Mouse (Mus musculus): ENCODE results near the gene Nr2f1.
"Not testable (repeated sequence)": the region's sequence is repeated elsewhere in the genome, so short reads cannot be mapped to it uniquely, and the experiment has no call there.

The Nr2f1 gene

DNA sequence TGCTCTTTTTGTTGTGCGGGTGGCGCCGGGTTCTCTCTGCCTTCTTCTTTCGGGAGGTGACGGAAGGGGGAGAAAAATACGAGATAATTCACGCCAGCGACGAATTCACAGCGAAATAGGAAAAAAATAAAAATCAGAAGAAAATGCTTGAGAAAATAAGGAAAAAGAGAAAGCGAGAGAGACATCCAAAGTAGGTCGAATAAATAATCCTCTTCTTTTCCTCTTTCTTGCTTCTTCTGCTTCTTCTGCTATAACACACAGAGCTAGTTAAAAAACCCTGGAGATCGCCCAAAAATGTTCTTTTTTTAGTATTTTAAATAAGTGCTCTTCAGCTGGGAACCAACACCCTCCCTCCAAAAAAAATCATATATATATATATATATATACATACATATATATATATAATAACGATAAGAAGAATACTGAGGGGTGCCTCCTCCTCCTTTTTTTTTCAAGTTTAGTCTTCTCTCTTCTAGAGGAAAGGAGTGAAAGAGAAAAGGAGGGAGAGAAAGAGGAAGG lies at the start of gene Nr2f1:
TSS of gene Nr2f1 (minus strand) at position 116 of the 519 bp plus-strand sequence.
- DNase-seq (ENCODE audit: low read depth, low spot score), result no peak

DNA sequence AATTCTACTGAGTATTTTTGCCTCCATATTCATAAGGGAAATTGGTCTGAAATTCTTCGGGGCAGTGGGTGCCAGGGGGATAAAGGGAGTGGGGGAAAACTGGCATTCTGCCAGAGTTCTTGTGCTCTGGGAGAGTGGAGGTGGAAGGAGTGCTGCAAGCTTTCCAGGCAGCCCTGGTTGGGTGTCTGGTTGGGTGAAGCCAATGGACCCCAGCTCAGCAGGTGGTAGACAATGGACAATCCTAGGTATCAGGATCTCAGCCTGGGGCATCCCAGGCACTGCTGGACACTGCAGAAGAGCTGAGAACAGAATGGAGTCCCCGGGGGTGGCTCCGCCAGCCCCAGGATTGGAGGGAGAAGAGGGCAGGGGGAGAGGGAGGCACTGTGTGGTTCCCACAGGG lies 22.1 kb upstream of the Nr2f1 start:
- DNase-seq (ENCODE audit: low read depth, low spot score), result no peak

DNA sequence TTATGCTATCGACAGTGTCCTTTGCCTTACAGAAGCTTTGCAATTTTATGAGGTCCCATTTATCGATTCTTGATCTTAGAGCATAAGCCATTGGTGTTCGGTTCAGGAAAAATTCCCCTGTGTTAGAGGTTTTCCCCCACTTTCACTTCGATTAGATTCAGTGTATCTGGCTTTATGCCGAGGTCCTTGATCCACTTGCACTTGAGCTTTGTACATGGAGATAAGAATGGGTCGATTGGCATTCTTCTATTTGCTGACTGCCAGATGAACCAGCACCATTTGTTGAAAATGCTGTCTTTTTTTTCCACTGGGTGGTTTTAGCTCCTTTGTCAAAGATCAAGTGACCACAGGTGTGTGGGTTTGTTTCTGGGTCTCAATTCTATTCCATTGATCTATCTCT lies 20.7 kb upstream of the Nr2f1 start:
- not testable (repeated sequence) for DNase-seq (ENCODE audit: low read depth, low spot score)

- no peak for DNase-seq (ENCODE audit: low read depth, low spot score)
These were observed 15.7 kb upstream of the Nr2f1 start for GRCm38 (mm10) chr13:78215223-78215622.

- no peak for DNase-seq (ENCODE audit: low read depth, low spot score)
These were observed 13.6 kb upstream of the Nr2f1 start for GRCm38 (mm10) chr13:78213155-78213554.

DNA sequence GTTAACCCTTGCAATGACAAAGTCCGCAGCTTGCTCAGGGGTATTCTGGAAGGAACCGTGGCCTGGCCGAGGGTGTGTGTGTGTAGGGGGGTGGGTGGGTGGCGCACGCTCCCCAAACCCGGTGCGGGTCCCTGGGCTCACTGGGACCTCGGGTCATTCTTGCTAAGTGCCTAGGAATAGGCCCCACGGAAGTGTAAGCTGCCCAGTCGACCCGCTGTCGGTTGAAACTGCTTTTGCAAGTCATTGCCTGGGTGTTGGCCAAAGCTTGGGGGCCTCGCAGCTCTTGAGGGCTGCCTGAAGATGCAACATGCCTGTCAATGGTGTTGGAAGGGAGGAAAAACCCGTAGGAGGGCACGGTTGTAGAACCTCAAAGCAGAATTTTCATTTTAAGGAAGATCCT lies 12.6 kb upstream of the Nr2f1 start:
- DNase-seq (ENCODE audit: low read depth, low spot score), result no peak

DNA sequence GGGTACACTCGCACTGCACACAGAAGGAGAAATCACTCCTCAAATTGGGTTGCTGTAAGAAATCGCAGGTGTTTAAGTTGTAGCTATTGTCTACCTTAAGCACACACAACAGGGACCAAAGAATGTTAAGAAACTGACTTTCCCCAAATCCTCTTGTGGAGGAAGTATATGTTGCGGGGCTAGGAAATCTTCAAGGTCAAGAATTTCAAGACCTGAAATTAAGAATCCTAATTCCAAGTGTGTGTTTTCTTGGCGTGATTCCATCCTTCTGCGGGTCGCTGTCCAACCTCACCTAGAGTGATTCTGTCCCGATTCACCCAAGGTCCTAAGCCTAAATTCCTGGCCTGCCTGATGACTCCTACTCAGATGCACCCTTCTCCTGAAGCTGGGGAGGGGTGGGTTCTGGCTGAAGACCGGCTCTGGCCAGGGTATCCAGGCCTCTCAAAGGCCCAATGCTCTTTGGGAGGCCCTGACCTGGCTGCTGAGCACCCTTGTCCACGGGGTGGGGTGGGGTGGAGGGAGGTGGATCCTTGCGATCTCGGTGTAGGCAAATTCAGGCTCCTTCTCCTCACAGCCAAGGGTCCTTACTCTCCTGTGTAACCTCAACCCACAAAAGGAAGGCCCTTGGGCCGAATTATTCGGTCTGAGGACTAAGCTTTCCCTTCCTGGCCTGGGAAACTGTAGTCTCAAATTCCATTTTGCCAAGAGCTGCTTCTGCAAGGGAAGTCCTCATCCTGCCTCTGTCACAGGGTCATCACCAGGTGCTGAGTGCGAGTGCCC lies 11.9 kb upstream of the Nr2f1 start:
- DNase-seq (ENCODE audit: low read depth, low spot score), result no peak

- DNase-seq (ENCODE audit: low read depth, low spot score), result no peak
These were observed 11.2 kb upstream of the Nr2f1 start for GRCm38 (mm10) chr13:78210748-78211089.

GRCm38 (mm10) chr13:78210029-78210747 lies 10.6 kb upstream of the Nr2f1 start:
- no peak for DNase-seq (ENCODE audit: low read depth, low spot score)

DNA sequence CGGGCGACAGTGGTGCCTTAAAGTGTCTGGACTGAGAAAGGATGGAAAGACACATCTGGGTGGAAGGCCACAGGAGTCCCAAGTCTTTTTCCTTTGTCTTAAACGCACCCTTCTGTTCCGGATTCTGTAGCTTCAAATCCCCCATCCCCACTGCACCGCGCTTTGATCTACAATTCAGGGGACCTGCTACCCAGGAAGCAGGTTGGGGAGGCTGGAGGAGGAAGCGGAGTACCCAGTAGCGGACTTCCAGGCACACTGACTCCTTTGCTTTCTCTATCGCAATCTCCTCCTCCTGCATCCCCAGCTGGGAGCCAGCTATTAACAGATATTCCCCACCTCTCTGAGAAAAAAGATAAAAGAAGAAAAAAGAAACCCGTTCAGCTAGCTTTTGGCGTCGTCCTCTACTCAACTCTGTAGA lies 10.1 kb upstream of the Nr2f1 start:
- no peak for DNase-seq (ENCODE audit: low read depth, low spot score)

DNA sequence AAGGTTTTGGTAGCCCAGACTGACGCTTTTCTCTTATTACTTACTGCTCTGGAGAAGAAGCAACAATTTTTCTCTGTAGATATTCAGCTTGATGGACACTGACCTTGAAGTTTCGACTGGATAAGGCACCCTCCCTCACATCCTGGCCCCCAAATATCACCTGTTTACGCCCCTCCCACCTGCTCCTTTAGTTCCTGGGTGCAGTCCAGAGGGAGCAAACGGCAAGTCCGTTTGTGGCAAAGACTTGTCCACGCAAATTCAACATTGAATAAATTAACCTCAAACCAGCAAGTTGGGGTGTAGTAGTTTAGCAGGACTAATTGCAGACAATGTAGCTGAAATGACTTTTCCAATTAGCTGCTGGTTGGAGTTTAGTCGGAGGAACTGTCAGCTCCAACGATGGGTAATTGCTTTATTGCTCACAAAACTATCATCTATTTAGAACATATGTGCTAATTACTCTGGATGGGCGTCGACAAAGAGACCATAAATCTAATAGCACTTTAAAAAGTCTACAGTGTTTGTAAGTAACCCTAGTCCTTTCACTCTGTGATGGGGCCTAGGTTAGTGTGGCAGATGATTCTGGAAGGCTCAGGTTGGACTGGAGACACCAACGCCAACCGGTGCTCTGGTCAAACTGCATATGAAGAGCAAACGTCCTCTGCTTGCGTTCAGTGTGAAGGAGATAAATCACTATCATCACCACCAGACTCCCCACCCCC lies 9.3 kb upstream of the Nr2f1 start:
- no peak for DNase-seq (ENCODE audit: low read depth, low spot score)

DNA sequence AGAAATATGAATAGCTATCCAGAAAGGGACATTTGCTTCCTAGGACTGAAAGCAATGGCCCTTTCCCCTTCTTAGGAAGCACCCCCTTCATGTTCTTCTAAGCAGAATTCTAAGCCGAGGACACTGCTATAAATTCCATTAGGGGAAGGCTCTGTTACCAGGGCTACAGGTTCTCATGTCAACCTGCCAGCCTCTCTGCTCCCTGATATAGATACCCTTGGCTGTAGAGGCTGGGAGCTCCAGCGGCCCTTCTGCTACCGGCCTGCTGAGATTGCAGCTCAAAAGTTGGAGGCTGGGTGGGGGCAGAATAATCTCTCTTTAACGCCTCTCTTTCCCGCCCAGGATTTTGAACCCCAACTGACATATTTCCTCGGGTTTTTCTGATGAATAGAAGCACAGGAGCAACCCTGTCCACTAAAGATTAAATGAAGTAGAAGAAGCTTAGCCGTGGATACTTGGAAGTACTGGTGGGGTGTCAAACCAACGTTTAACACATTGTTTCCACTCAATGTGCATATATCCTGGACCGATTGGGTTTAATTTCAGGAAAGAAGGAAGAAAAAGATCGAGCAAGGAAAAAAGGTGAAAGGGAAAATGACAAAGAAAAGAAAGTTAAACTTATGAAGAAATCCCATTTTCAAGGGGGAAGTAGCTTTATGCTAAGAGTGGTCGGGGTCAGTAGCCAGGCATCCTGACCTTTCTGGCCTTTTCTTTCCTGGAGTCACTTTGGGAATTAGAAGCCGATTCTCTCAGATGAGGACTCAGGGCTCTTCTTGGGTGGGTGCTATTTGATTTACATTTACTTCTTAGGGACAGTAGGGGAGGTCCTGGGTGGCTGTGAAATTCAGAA lies 8.5 kb upstream of the Nr2f1 start:
- DNase-seq (ENCODE audit: low read depth, low spot score), result no peak

- DNase-seq (ENCODE audit: low read depth, low spot score), result no peak
These were observed 7.4 kb upstream of the Nr2f1 start for GRCm38 (mm10) chr13:78206891-78207430.

- no peak for DNase-seq (ENCODE audit: low read depth, low spot score)
These were observed 5.9 kb upstream of the Nr2f1 start for GRCm38 (mm10) chr13:78205426-78205825.

GRCm38 (mm10) chr13:78203348-78204061 lies 3.9 kb upstream of the Nr2f1 start:
- no peak for DNase-seq (ENCODE audit: low read depth, low spot score)

DNA sequence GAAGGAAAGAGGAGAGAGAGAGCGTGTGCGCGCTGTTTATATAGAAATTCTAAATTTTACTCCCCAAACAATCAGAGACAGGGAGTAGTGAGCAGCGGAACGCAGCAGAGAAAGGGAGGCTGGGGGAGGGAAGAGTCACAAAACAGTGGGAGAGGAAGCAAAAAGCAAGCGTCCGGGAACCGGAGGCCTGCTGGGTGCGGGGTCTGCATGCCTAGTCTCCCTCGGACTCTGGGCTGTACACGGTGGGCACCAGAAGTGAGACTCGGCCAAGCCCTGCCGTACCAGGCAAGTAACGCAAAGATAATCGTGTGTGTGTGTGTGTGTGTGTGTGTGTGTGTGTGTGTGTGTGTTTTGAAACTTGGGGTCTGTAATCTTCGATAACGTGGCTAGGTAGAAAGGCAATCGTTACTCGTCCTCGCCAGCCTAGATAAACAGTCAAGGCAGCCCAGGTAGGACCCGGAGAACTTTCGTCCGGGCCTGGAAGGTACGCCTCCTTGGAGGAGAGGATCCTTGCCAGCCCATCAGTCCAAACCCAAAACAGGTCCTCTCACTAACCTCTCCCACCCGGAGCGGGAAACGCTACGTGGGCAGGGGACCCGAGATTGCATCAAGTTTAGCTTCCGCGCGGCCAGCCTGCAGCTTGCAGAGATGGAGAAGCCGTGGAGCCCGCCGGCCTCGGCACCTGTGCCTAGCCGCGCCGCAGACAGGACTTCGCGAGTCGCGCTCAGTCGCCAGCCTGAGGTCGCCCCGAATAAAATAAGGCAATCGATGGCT lies 3.2 kb upstream of the Nr2f1 start:
- no peak for DNase-seq (ENCODE audit: low read depth, low spot score)

DNA sequence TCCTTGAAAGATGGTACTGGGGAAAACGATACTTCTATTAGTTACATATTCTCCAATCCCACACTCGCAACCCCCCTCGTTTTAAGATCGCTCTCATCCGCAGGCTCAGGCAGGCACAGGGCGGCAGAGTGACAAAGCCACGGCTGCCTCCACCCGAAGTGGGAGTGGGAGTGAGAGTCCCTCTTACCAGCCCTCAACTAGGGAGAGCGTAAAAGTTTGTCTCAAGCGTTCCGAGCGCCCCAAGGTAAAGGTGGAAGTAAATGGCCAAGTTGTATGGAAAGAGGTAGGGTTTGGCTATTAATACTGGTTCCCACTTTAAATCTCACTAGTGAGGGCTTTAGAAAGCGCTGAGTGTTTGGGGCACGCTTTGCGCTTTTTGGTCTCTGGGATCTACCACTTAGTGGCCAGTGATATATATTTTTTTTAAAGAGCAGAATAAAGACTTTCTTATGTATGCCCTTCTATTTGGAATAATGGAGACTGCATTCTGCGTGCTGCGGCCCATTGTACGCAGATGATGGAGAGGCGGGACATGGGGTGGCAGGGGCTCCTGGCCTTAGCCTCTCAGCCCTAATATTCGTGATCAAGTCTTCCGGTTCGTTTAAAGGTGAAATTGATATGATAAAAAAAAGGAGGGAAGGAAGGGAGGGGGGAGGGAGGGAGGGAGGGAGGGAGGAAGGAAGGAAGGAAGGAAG lies 2.5 kb upstream of the Nr2f1 start:
- no peak for DNase-seq (ENCODE audit: low read depth, low spot score)

- peak; percentile 53 for DNase-seq (ENCODE audit: low read depth, low spot score)
These were observed 1.7 kb upstream of the Nr2f1 start for GRCm38 (mm10) chr13:78200991-78201870.

All from CD4-positive helper T cell, adult 2 months (primary cell).